Mouse (Mus musculus) embryonic facial prominence, embryonic 11.5 days (tissue): ENCODE measurements around the gene Tmem45a. TPM values are rescaled to one million over a fixed set of nuclear protein-coding genes. Genes with fewer than 3 reads are reported as not detected.

Source experiments
- ATAC-seq: fragments of 200-750 bp; cut with Nextera tagmentation; replicated peaks from 2 replicates; pipeline ENCODE4 v1.8.0; 2017; ENCODE audit warnings: low read depth; ENCODE audit not compliant: insufficient number of reproducible peaks, low FRiP score, low TSS enrichment
- DNase-seq: peaks from one replicate; pipeline ENCODE4 v3.0.0-alpha.2; 2015; ENCODE audit warnings: low spot score
- H3K27ac ChIP-seq: fragments of 300-500 bp; sonication (generic); replicated peaks from 2 replicates; pipeline ENCODE4 v1.5.1; 2014; ENCODE audit warnings: mild to moderate bottlenecking, low read depth, low read length, control low read depth
- H3K27me3 ChIP-seq: fragments of 300-500 bp; sonication (generic); 2 replicates; pipeline ENCODE4 v1.6.1; 2014; ENCODE audit warnings: mild to moderate bottlenecking, low read length, moderate library complexity, mixed read lengths; ENCODE audit not compliant: control insufficient read depth, insufficient read depth
- H3K36me3 ChIP-seq: fragments of 300-500 bp; sonication (generic); replicated peaks from 2 replicates; pipeline ENCODE4 v1.6.1; 2014; ENCODE audit warnings: low read depth, mild to moderate bottlenecking, low read length, moderate library complexity, mixed read lengths; ENCODE audit not compliant: control insufficient read depth, insufficient read depth
- H3K4me1 ChIP-seq: fragments of 300-500 bp; sonication (generic); 2 replicates; pipeline ENCODE4 v1.6.1; 2014; ENCODE audit warnings: low read length, mixed read lengths; ENCODE audit not compliant: control insufficient read depth, insufficient read depth
- H3K4me2 ChIP-seq: fragments of 300-500 bp; sonication (generic); 2 replicates; pipeline ENCODE4 v1.6.1; 2014; ENCODE audit warnings: low read depth, mild to moderate bottlenecking, control low read depth, low read length, moderate library complexity
- H3K4me3 ChIP-seq: fragments of 300-500 bp; sonication (generic); 2 replicates; pipeline ENCODE4 v1.5.1; 2014; ENCODE audit warnings: low read depth, low read length, control low read depth
- H3K9ac ChIP-seq: fragments of 300-500 bp; sonication (generic); replicated peaks from 2 replicates; pipeline ENCODE4 v1.6.1; 2014; ENCODE audit warnings: mild to moderate bottlenecking, control low read depth, low read length
- H3K9me3 ChIP-seq: fragments of 300-500 bp; sonication (generic); replicated peaks from 2 replicates; pipeline ENCODE4 v1.6.1; 2016; ENCODE audit warnings: mild to moderate bottlenecking, low read length, inconsistent platforms, mixed read lengths; ENCODE audit not compliant: control insufficient read depth
- WGBS: fragments of 180-500 bp; shearing (Covaris S2); extraction: QIAGEN DNeasy Blood & Tissue Kit; methylation state at CpG from one replicate; pipeline ENCODE4 v1.1.7; 2014; 5-methylcytosine and 5-hydroxymethylcytosine counted together
- polyA plus RNA-seq: library from polyadenylated mRNA; unstranded; fragments of >200 nt; fragmentation: Nextera tagmentation; extraction: Ambion mirVana; gene quantifications from 2 replicates; pipeline ENCODE4 v1.2.1, GENCODE M21; 2014

The Tmem45a gene
- polyA plus RNA-seq, 1 experiment from 2014 or later, result 15.9 TPM

- no peak overlapping the region for H3K27ac ChIP-seq
- no peaks in the 10 kb centered on the region for H3K9me3 ChIP-seq
- no peaks in the 10 kb centered on the region for H3K27me3 ChIP-seq
- 83% methylated on average over 2 of the region's 2 CpGs for WGBS
- H3K4me2 ChIP-seq, result no peak overlapping the region
- no peak for ATAC-seq
- H3K36me3 ChIP-seq, result no peaks in the 10 kb centered on the region
- H3K4me1 ChIP-seq, result no peaks in the 10 kb centered on the region
- no peak for DNase-seq
- no peak overlapping the region for H3K9ac ChIP-seq
- H3K4me3 ChIP-seq, result no peak overlapping the region
Observed at GRCm38 (mm10) chr16:56831986-56832385, 54.0 kb downstream of the Tmem45a start.

GRCm38 (mm10) chr16:56801370-56802109, 84.4 kb downstream of the Tmem45a start:
- no peaks in the 10 kb centered on the region for H3K36me3 ChIP-seq
- no peak overlapping the region for H3K9ac ChIP-seq
- WGBS, result 80% methylated on average over 6 of the region's 6 CpGs
- no peak overlapping the region for H3K4me3 ChIP-seq
- no peaks in the 10 kb centered on the region for H3K9me3 ChIP-seq
- no peak overlapping the region for H3K4me2 ChIP-seq
- no peak for ATAC-seq
- H3K27ac ChIP-seq, result no peak overlapping the region
- no peaks in the 10 kb centered on the region for H3K27me3 ChIP-seq
- DNase-seq, result no peak
- H3K4me1 ChIP-seq, result no peaks in the 10 kb centered on the region

GRCm38 (mm10) chr16:56800946-56801345, 85.0 kb downstream of the Tmem45a start:
- no peak overlapping the region for H3K4me2 ChIP-seq
- ATAC-seq (no peak), DNase-seq (no peak)
- H3K27me3 ChIP-seq, result no peaks in the 10 kb centered on the region
- WGBS, result 87% methylated on average over 7 of the region's 7 CpGs
- no peaks in the 10 kb centered on the region for H3K36me3 ChIP-seq
- no peak overlapping the region for H3K9ac ChIP-seq
- no peak overlapping the region for H3K4me3 ChIP-seq
- H3K9me3 ChIP-seq, result no peaks in the 10 kb centered on the region
- H3K4me1 ChIP-seq, result no peaks in the 10 kb centered on the region
- no peak overlapping the region for H3K27ac ChIP-seq

- ATAC-seq (no peak), DNase-seq (peak; percentile 57)
- no peak overlapping the region for H3K4me3 ChIP-seq
- no peaks in the 10 kb centered on the region for H3K27me3 ChIP-seq
- H3K4me1 ChIP-seq, result no peaks in the 10 kb centered on the region
- 38% methylated on average over 2 of the region's 2 CpGs for WGBS
- H3K36me3 ChIP-seq, result no peaks in the 10 kb centered on the region
- H3K9me3 ChIP-seq, result no peaks in the 10 kb centered on the region
- no peak overlapping the region for H3K9ac ChIP-seq
- H3K27ac ChIP-seq, result no peak overlapping the region
- no peak overlapping the region for H3K4me2 ChIP-seq
Observed at GRCm38 (mm10) chr16:56800469-56800868, 85.5 kb downstream of the Tmem45a start.

GRCm38 (mm10) chr16:56799541-56800029, 86.4 kb downstream of the Tmem45a start:
- H3K4me2 ChIP-seq, result no peak overlapping the region
- DNase-seq (no peak), ATAC-seq (no peak)
- H3K9ac ChIP-seq, result no peak overlapping the region
- H3K4me1 ChIP-seq, result no peaks in the 10 kb centered on the region
- no peaks in the 10 kb centered on the region for H3K9me3 ChIP-seq
- H3K4me3 ChIP-seq, result no peak overlapping the region
- H3K27ac ChIP-seq, result no peak overlapping the region
- no peaks in the 10 kb centered on the region for H3K27me3 ChIP-seq
- WGBS, result 80% methylated on average over 3 of the region's 3 CpGs
- no peaks in the 10 kb centered on the region for H3K36me3 ChIP-seq

GRCm38 (mm10) chr16:56798873-56799272, 87.1 kb downstream of the Tmem45a start:
- no peak for ATAC-seq
- H3K4me2 ChIP-seq, result no peak overlapping the region

GRCm38 (mm10) chr16:56795481-56796139, 90.4 kb downstream of the Tmem45a start, which contains the start of gene Adgrg7:
TSS of gene Adgrg7 (minus strand) at chr16:56795855.
- no peaks in the 10 kb centered on the region for H3K9me3 ChIP-seq
- DNase-seq (no peak), ATAC-seq (no peak)
- H3K9ac ChIP-seq, result no peak within 1 kb of the TSS
- H3K27me3 ChIP-seq, result no peaks in the 10 kb centered on the region
- no peak within 1 kb of the TSS for H3K27ac ChIP-seq
- 75% methylated on average over 8 of the region's 8 CpGs for WGBS
- no peaks in the 10 kb centered on the region for H3K36me3 ChIP-seq
- no peak within 1 kb of the TSS for H3K4me3 ChIP-seq
- no peak within 1 kb of the TSS for H3K4me2 ChIP-seq
- H3K4me1 ChIP-seq, result no peaks in the 10 kb centered on the region

More at GRCm38 (mm10) chr16:56798873-56799272, 87.1 kb downstream of the Tmem45a start:
- Histone ChIP-seq H3K27ac (no peak overlapping the region), H3K36me3 (no peaks in the 10 kb centered on the region), H3K4me3 (no peak overlapping the region), H3K9me3 (no peaks in the 10 kb centered on the region), H3K4me1 (no peaks in the 10 kb centered on the region), H3K27me3 (no peaks in the 10 kb centered on the region), H3K9ac (no peak overlapping the region)
- no peak for DNase-seq
- WGBS, result 82% methylated on average over 7 of the region's 7 CpGs
